Mouse (Mus musculus): Measurements from ENCODE around the gene Rit1. TPM values are rescaled to one million over a fixed set of nuclear protein-coding genes. Genes with fewer than 3 reads are reported as not detected.
A peak's percentile ranks its signal among the peaks of the same experiment; 100 is the strongest.
"Not testable (repeated sequence)": the region's sequence is repeated elsewhere in the genome, so short reads cannot be mapped to it uniquely, and the experiment has no call there.

Rit1 gene
- total RNA-seq, 2 experiments from 2014 or later, result 13.0 to 45.9 TPM

DNA sequence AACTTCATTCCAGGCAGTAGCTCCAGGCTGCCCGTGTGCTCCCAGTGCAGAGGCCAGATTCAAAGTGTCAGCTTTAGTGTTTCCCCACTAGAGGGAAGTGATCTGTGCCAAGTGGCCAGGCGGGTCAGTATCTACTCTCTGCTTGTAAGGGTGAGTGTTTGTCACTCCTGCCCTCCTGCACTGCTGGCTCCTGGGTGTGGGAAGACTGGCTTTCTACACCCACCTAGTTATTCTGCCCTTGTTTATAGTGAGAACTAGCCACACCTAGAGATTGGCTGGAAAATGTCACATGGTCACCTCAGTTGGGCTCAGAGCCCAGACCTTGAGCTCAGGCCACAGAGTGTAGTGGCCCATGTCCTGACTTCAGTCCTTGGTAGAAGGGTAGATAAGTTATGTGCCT lies 2.5 kb downstream of the Rit1 start:
- no peak for ATAC-seq (replicated peaks; ENCODE audit: low FRiP score, poor library complexity, severe bottlenecking)

- ATAC-seq (replicated peaks; ENCODE audit: low FRiP score, poor library complexity, severe bottlenecking), result no peak
Observed at GRCm38 (mm10) chr3:88736556-88736955, 19.9 kb downstream of the Rit1 start.

- peak; percentile 79; the same call in 1 of the 2 replicates for ATAC-seq (replicated peaks; ENCODE audit: low FRiP score, poor library complexity, severe bottlenecking)
Observed at GRCm38 (mm10) chr3:88738641-88739040, 22.0 kb downstream of the Rit1 start.

- ATAC-seq (replicated peaks; ENCODE audit: low FRiP score, poor library complexity, severe bottlenecking), result no peak
Observed at GRCm38 (mm10) chr3:88740147-88740546, 23.5 kb downstream of the Rit1 start.

DNA sequence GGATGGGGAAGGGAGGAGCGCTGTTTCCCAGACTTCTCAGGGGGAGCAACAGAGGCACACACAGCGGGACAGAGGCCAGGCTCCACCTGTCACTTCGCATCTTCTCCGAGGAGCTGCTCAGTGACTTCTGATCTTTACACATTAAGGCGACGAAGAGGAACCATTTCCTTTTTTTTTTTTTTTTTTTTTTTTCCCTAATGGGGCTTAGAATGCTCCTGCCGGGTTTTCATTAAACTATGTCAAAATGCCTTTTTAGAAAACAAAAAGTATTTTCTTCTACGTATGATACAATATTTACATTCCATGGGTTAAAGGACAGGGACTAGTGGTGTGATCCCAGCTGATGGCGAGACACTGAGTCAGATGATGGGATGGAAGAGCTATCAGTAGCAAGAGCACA lies 28.9 kb downstream of the Rit1 start:
- no peak; the same call in 1 of the 2 replicates for ATAC-seq (replicated peaks; ENCODE audit: low FRiP score, poor library complexity, severe bottlenecking)

- no peak for ATAC-seq (replicated peaks; ENCODE audit: low FRiP score, poor library complexity, severe bottlenecking)
Observed at GRCm38 (mm10) chr3:88746139-88746870, 29.7 kb downstream of the Rit1 start.

GRCm38 (mm10) chr3:88746871-88747231 lies 30.2 kb downstream of the Rit1 start:
- no peak for ATAC-seq (replicated peaks; ENCODE audit: low FRiP score, poor library complexity, severe bottlenecking)

DNA sequence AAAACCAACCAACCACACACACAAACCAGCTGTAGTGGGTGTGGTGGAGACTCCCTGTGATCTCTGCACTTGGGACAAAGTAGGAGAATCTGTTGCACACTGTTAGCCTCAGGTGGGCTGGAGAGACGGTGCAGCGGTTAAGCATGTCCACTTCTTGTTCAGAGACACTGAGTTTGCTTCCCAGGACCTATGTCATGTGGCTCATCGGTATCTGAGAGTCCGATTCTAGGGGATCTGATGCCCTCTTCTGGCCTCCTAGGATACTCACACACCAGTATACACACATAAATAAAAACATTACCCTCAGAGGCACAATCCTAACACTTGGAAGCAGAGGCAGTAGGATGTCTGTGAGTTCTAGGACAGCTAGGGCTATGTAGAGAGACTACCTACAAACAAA lies 37.6 kb downstream of the Rit1 start:
- ATAC-seq (replicated peaks; ENCODE audit: low FRiP score, poor library complexity, severe bottlenecking), result 0 out of 2 replicates have a peak, but pooled peaks have one; percentile 20

DNA sequence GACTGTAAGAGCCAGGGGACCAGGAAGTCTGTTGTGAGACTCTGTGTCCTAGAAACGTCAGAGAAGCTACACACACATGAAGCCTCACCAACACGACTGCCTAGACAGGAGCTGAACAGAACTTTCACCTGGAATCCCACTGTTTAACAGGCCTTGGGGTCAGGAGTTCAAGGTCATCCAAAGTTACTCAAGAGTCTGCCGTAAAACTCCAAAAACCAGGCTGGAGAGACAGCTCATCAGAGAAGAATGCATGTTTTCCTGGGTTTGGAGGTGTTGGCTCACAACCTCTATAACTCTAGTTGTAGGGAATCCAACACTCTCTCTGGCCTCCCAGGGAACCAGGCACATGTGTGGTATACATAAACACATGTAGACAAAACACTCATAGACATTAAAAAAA lies 38.9 kb downstream of the Rit1 start:
- no peak for ATAC-seq (replicated peaks; ENCODE audit: low FRiP score, poor library complexity, severe bottlenecking)

DNA sequence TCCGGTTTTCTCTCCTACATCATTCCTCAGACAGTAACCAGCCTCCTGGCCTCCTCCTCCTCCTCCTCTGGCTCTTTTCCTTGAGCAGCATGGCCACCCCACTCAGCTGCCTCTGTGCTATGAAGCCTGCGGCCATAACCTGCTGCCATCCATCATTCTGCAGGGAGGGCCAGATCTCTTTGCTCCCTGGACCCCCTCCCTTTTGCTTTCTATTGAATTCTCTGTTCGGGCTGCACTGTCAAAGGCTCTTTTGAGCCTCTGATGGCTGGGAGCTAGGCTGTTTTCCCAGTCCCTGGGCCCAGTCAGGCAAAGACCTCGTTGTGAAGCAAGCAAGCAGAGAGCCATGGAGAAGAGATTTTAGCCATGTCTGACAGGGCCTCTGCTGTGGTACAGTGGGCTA lies 39.6 kb downstream of the Rit1 start:
- ATAC-seq (replicated peaks; ENCODE audit: low FRiP score, poor library complexity, severe bottlenecking), result no peak

GRCm38 (mm10) chr3:88758045-88758500 lies 41.4 kb downstream of the Rit1 start:
- ATAC-seq (replicated peaks; ENCODE audit: low FRiP score, poor library complexity, severe bottlenecking), result no peak

GRCm38 (mm10) chr3:88761619-88762018 lies 45.0 kb downstream of the Rit1 start:
- no peak for ATAC-seq (replicated peaks; ENCODE audit: low FRiP score, poor library complexity, severe bottlenecking)

- ATAC-seq (replicated peaks; ENCODE audit: low FRiP score, poor library complexity, severe bottlenecking), result no peak
Observed at GRCm38 (mm10) chr3:88762401-88762831, 45.8 kb downstream of the Rit1 start.

DNA sequence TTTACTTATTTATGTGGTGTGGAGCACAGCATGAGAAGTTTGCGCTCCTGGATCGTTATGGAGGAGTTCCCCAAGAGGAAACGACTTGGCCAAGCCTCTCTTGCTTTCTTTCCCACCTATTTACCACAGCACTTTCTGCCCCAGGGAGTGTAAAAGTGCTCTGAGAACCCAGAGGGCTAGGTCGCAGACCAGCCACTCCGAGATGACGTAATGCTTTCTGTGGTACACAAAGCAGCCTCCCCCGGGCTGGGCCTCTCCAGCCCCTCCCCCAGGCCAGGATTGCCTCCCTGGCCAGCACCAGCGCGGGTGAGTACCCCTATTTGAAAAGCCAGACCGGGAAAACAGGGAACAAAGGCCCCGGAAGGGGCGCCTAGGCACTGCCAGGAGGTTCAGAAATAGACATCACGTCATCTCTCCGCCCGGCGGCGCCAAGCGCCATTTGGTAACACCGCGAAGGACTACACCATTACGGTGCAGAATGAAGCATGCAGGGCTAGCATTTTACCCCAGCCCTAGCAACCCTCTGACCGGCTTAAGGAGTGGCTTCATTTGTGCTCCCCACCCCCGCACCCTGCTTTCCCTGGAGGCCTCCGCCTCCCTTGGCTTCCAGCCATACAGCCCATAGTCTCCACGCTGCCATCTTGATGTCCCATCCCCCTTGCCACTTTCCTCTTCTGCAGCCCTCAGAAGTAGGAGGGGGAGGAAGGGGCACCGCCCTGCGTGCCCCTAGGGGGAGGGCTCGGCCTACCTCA lies 54.7 kb downstream of the Rit1 start:
- ATAC-seq (replicated peaks; ENCODE audit: low FRiP score, poor library complexity, severe bottlenecking), result not testable (repeated sequence)

DNA sequence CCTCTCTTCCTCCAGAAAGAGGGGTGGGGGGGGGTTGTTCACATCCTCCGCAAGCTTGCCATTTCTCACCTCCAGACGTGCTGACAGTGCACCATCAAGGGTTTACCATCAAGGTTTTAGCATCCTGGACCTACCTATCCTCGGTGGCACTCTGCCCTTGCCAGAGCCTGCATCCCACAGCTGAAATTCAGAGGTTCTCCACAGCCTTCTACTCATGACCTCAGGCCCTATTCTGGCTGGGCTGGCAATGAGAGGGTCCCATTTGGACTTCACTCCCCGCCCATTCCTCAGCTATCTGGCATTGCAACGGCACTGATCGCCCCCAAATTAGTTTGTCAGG lies 55.3 kb downstream of the Rit1 start:
- not testable (repeated sequence) for ATAC-seq (replicated peaks; ENCODE audit: low FRiP score, poor library complexity, severe bottlenecking)

DNA sequence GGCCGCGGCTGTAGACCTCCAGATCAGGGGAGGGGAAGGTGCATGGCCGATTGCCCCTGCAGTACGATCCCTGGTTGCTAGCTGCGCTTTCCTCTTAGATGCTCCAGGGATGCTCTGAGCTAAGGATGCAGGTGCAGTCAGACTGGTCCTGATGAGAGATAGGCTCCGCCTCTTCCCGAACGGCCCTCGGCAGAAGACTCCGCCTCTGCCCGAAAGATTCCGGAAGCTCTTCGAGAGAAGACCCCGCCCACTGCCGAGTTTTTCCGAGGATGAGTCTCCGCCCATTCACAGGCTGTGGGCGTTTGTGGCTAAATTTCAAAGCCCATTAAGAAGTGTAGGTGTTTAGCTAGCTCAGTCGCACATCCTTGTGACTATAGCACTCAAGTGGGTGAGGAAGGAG lies 55.8 kb downstream of the Rit1 start:
- peak; percentile 79 for ATAC-seq (replicated peaks; ENCODE audit: low FRiP score, poor library complexity, severe bottlenecking)

DNA sequence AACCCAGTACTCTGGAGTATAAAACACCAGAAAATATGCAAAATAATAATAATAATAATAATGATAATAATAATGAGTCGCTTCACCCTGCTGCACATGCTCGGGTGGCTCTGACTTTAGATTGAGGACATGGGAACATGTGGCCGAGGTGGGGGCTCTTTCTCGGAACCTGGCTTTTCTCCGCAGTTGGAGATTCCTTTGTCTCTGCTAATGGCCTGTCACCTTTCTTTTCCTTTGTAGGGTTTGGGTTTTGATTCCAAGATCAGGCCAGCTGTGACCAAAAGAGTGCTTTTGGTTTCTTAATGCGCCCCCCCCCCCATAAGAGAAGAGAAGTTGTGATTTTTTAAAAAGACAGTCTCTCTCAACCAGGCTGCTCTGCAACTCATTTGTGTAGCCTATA lies 56.5 kb downstream of the Rit1 start:
- not testable (repeated sequence) for ATAC-seq (replicated peaks; ENCODE audit: low FRiP score, poor library complexity, severe bottlenecking)

GRCm38 (mm10) chr3:88774939-88775841 lies 58.6 kb downstream of the Rit1 start, which contains the start of gene Syt11:
Syt11 (minus strand) TSS chr3:88775164.
- peak; percentile 90 for ATAC-seq (replicated peaks; ENCODE audit: low FRiP score, poor library complexity, severe bottlenecking)
